Mouse (Mus musculus): ENCODE results near the gene Mvd. TPM values are rescaled to one million over a fixed set of nuclear protein-coding genes. Genes with fewer than 3 reads are reported as not detected.

The Mvd gene
- polyA plus RNA-seq, 1 experiment from 2014 or later: 87.7 TPM

- 86% methylated on average over 5 of the region's 5 CpGs for WGBS
- Histone ChIP-seq H3K27me3 (replicated peaks; ENCODE audit: control insufficient read depth, insufficient read depth, low read length) (no peaks in the 10 kb centered on the region), H3K4me1 (ENCODE audit: control insufficient read depth, insufficient read depth, low read depth, low read length) (peaks cover 13% of the 10 kb centered on the region), H3K27ac (ENCODE audit: low read depth, low read length) (no peak overlapping the region), H3K36me3 (ENCODE audit: control insufficient read depth, insufficient read depth, low read length) (peaks cover 20% of the 10 kb centered on the region), H3K4me2 (ENCODE audit: low read length) (no peak overlapping the region), H3K9ac (ENCODE audit: low read depth, low read length) (no peak overlapping the region), H3K4me3 (ENCODE audit: low read length) (no peak overlapping the region), H3K9me3 (ENCODE audit: control insufficient read depth, low read length) (no peaks in the 10 kb centered on the region)
- ATAC-seq: no peak
Measured at GRCm38 (mm10) chr8:122470691-122471090, 27.5 kb upstream of the Mvd start.

- H3K9ac ChIP-seq (ENCODE audit: low read depth, low read length): no peak overlapping the region
- H3K9me3 ChIP-seq (ENCODE audit: control insufficient read depth, low read length): no peaks in the 10 kb centered on the region
- peaks cover 11% of the 10 kb centered on the region for H3K4me1 ChIP-seq (ENCODE audit: control insufficient read depth, insufficient read depth, low read depth, low read length)
- no peak overlapping the region for H3K4me2 ChIP-seq (ENCODE audit: low read length)
- H3K36me3 ChIP-seq (ENCODE audit: control insufficient read depth, insufficient read depth, low read length): peaks cover 20% of the 10 kb centered on the region
- WGBS: 84% methylated on average over 9 of the region's 10 CpGs
- no peaks in the 10 kb centered on the region for H3K27me3 ChIP-seq (replicated peaks; ENCODE audit: control insufficient read depth, insufficient read depth, low read length)
- ATAC-seq: no peak
- H3K27ac ChIP-seq (ENCODE audit: low read depth, low read length): no peak overlapping the region
- H3K4me3 ChIP-seq (ENCODE audit: low read length): no peak overlapping the region
Measured at GRCm38 (mm10) chr8:122469965-122470364, 26.7 kb upstream of the Mvd start.

- H3K4me2 ChIP-seq (ENCODE audit: low read length): no peak overlapping the region
- H3K27me3 ChIP-seq (replicated peaks; ENCODE audit: control insufficient read depth, insufficient read depth, low read length): no peaks in the 10 kb centered on the region
- H3K9ac ChIP-seq (ENCODE audit: low read depth, low read length): no peak overlapping the region
- ATAC-seq: no peak
- H3K36me3 ChIP-seq (ENCODE audit: control insufficient read depth, insufficient read depth, low read length): peaks cover 20% of the 10 kb centered on the region
- H3K4me1 ChIP-seq (ENCODE audit: control insufficient read depth, insufficient read depth, low read depth, low read length): peaks cover 5% of the 10 kb centered on the region
- H3K4me3 ChIP-seq (ENCODE audit: low read length): no peak overlapping the region
- H3K9me3 ChIP-seq (ENCODE audit: control insufficient read depth, low read length): no peaks in the 10 kb centered on the region
- H3K27ac ChIP-seq (ENCODE audit: low read depth, low read length): no peak overlapping the region
- WGBS: 82% methylated on average over 6 of the region's 6 CpGs
Measured at GRCm38 (mm10) chr8:122469407-122469806, 26.2 kb upstream of the Mvd start.

- peaks cover 5% of the 10 kb centered on the region; the same call in 1 of the 2 replicates for H3K27me3 ChIP-seq (replicated peaks; ENCODE audit: control insufficient read depth, insufficient read depth, low read length)
- 88% methylated on average over 13 of the region's 13 CpGs for WGBS
- H3K27ac ChIP-seq (ENCODE audit: low read depth, low read length): no peak overlapping the region
- no peaks in the 10 kb centered on the region for H3K9me3 ChIP-seq (ENCODE audit: control insufficient read depth, low read length)
- peaks cover 18% of the 10 kb centered on the region for H3K36me3 ChIP-seq (ENCODE audit: control insufficient read depth, insufficient read depth, low read length)
- no peak for ATAC-seq
- no peak overlapping the region for H3K9ac ChIP-seq (ENCODE audit: low read depth, low read length)
- H3K4me2 ChIP-seq (ENCODE audit: low read length): no peak overlapping the region
- H3K4me1 ChIP-seq (ENCODE audit: control insufficient read depth, insufficient read depth, low read depth, low read length): no peaks in the 10 kb centered on the region
- no peak overlapping the region for H3K4me3 ChIP-seq (ENCODE audit: low read length)
Measured at GRCm38 (mm10) chr8:122467816-122468215, 24.6 kb upstream of the Mvd start.

- H3K4me3 ChIP-seq (ENCODE audit: low read length): no peak overlapping the region
- no peaks in the 10 kb centered on the region for H3K9me3 ChIP-seq (ENCODE audit: control insufficient read depth, low read length)
- peaks cover 16% of the 10 kb centered on the region for H3K27me3 ChIP-seq (replicated peaks; ENCODE audit: control insufficient read depth, insufficient read depth, low read length)
- H3K9ac ChIP-seq (ENCODE audit: low read depth, low read length): no peak overlapping the region
- H3K4me2 ChIP-seq (ENCODE audit: low read length): no peak overlapping the region
- H3K36me3 ChIP-seq (ENCODE audit: control insufficient read depth, insufficient read depth, low read length): peaks cover 15% of the 10 kb centered on the region
- H3K27ac ChIP-seq (ENCODE audit: low read depth, low read length): no peak overlapping the region
- no peak for ATAC-seq
- WGBS: 74% methylated on average over 7 of the region's 7 CpGs
- peaks cover 8% of the 10 kb centered on the region for H3K4me1 ChIP-seq (ENCODE audit: control insufficient read depth, insufficient read depth, low read depth, low read length)
Measured at GRCm38 (mm10) chr8:122464985-122465384, 21.8 kb upstream of the Mvd start.

- no peaks in the 10 kb centered on the region for H3K9me3 ChIP-seq (ENCODE audit: control insufficient read depth, low read length)
- WGBS: 80% methylated on average over 12 of the region's 12 CpGs
- no peak overlapping the region for H3K9ac ChIP-seq (ENCODE audit: low read depth, low read length)
- no peak overlapping the region for H3K4me2 ChIP-seq (ENCODE audit: low read length)
- H3K4me3 ChIP-seq (ENCODE audit: low read length): no peak overlapping the region
- no peak for ATAC-seq
- peaks cover 15% of the 10 kb centered on the region for H3K36me3 ChIP-seq (ENCODE audit: control insufficient read depth, insufficient read depth, low read length)
- H3K27me3 ChIP-seq (replicated peaks; ENCODE audit: control insufficient read depth, insufficient read depth, low read length): peaks cover 25% of the 10 kb centered on the region
- no peak overlapping the region for H3K27ac ChIP-seq (ENCODE audit: low read depth, low read length)
- H3K4me1 ChIP-seq (ENCODE audit: control insufficient read depth, insufficient read depth, low read depth, low read length): peaks cover 8% of the 10 kb centered on the region
Measured at GRCm38 (mm10) chr8:122463651-122464640, 20.7 kb upstream of the Mvd start.

- Histone ChIP-seq H3K9me3 (ENCODE audit: control insufficient read depth, low read length) (no peaks in the 10 kb centered on the region), H3K4me2 (ENCODE audit: low read length) (no peak overlapping the region), H3K9ac (ENCODE audit: low read depth, low read length) (no peak overlapping the region), H3K27me3 (replicated peaks; ENCODE audit: control insufficient read depth, insufficient read depth, low read length) (peaks cover 27% of the 10 kb centered on the region), H3K4me1 (ENCODE audit: control insufficient read depth, insufficient read depth, low read depth, low read length) (peaks cover 8% of the 10 kb centered on the region), H3K27ac (ENCODE audit: low read depth, low read length) (no peak overlapping the region), H3K36me3 (ENCODE audit: control insufficient read depth, insufficient read depth, low read length) (peaks cover 7% of the 10 kb centered on the region), H3K4me3 (ENCODE audit: low read length) (no peak overlapping the region)
- WGBS: 60% methylated on average over 8 of the region's 8 CpGs
- ATAC-seq: no peak
Measured at GRCm38 (mm10) chr8:122462510-122462909, 19.3 kb upstream of the Mvd start.

GRCm38 (mm10) chr8:122461473-122462148, 18.4 kb upstream of the Mvd start:
- H3K9me3 ChIP-seq (ENCODE audit: control insufficient read depth, low read length): no peaks in the 10 kb centered on the region
- 63% methylated on average over 11 of the region's 11 CpGs for whole genome bisulfite sequencing
- H3K4me3 ChIP-seq (ENCODE audit: low read length): no peak overlapping the region
- H3K9ac ChIP-seq (ENCODE audit: low read depth, low read length): no peak overlapping the region
- no peak overlapping the region for H3K27ac ChIP-seq (ENCODE audit: low read depth, low read length)
- H3K27me3 ChIP-seq (replicated peaks; ENCODE audit: control insufficient read depth, insufficient read depth, low read length): peaks cover 27% of the 10 kb centered on the region
- H3K36me3 ChIP-seq (ENCODE audit: control insufficient read depth, insufficient read depth, low read length): peaks cover 2% of the 10 kb centered on the region
- H3K4me2 ChIP-seq (ENCODE audit: low read length): no peak overlapping the region
- H3K4me1 ChIP-seq (ENCODE audit: control insufficient read depth, insufficient read depth, low read depth, low read length): peaks cover 8% of the 10 kb centered on the region
- no peak for ATAC-seq

All from hindbrain, embryonic 16.5 days (tissue).